Mouse (Mus musculus): ENCODE measurements around the gene Pole3. TPM values are rescaled to one million over a fixed set of nuclear protein-coding genes. Genes with fewer than 3 reads are reported as not detected.
A peak's percentile ranks its signal among the peaks of the same experiment; 100 is the strongest.

Gene Pole3
- total RNA-seq (2021), result 10 to 100 TPM; 48.7 to 52.0 TPM
- long read RNA-seq, experiment 1, transcript Pole3-201 (4 exons, 1,805 nt), result major isoform, 43 of 46 reads
- long read RNA-seq, experiment 1, partial matches to known transcripts, result 3 of 46 reads
- long read RNA-seq, experiment 1, other reads (novel, unspliced or antisense), result 0 of 46 reads
- long read RNA-seq, experiment 2, transcript Pole3-201 (4 exons, 1,805 nt), result major isoform, 15 of 16 reads
- long read RNA-seq, experiment 2, partial matches to known transcripts, result 0 of 16 reads
- long read RNA-seq, experiment 2, other reads (novel, unspliced or antisense), result 1 of 16 reads

DNA sequence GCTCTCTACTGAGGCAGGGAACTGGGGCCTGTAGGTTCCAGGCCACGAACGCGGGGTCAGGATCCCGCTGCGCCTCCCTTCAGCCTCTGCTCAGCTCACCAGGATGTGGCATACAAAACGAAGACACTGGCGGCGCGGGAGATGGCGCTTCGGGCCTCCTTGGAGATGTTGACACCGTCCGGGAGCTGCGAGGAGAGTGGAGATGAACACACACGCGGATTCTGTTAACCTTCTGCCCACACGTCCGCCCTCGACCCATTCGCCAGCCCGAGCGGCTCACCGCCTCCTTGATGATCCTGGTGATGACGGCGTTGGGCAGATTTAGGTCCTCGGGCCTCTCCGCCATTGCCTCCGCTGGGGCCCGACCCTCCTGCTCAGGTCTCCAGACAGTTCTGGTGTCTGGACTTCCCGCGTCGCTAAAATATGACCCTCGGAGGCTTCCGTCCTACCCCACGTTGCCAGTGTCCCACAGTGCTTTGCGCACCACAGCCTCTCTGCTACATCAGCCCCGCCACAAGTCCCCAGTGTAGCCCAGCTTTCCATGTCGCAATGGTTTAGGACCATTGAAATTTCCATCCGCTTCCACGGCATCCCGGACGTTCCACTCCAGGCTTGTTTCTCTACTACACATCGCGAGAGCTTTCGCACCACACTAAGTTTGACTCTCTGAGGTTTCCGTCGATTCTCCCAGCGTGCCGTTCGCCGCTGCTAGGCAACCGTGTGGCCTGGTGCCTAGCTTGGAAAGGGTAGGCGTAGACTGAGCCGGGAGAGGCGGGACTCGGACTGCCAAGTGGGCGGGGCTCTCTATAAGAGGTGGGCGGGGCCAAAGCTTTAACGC, at the start of gene Pole3, which contains the start of gene 4933430I17Rik:
Pole3 (minus strand) TSS at position 418 of the 838 bp plus-strand sequence.
4933430I17Rik (plus strand) TSS at position 719 of the 838 bp plus-strand sequence.
- DNase-seq, result peak; percentile 97

DNA sequence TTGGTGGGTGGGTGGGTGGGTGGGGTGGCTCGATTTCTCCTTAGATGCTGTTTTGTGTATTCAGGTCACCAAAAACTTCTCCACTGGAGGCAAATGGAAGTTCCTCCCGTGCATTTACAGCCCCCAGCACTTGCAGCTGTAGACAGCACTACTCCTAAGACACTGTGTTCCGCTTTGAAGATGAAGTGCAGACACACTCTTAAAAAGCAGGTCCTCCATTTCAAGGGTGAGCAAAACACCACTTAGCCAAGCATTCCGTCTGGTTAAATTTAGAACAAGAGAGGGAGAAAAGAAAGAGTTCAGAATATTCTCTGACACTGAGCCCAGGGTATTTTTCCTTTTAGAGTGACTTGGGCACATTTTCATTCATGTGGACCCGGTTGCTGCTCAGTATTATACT, 45.2 kb upstream of the Pole3 start:
- DNase-seq, result no peak

DNA sequence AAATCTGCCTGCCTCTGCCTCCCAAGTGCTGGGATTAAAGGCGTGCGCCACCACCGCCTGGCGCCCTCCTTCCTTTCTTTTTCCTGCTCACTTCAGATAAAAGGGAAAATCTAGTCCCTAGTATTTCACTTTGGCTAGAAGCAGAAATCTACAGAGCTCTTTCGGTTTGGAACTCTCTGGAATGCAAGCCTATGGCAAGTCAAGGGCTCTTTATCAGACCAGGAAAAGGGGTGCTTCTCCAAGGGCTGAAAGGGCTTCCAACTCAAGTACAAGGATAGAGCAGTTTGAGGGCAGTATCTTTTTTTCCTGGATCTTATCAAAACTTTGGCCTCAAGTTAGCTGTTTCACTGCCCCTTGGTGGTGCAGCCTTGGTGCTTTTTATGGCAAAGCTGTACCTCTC, 44.7 kb upstream of the Pole3 start:
- DNase-seq, result no peak

DNA sequence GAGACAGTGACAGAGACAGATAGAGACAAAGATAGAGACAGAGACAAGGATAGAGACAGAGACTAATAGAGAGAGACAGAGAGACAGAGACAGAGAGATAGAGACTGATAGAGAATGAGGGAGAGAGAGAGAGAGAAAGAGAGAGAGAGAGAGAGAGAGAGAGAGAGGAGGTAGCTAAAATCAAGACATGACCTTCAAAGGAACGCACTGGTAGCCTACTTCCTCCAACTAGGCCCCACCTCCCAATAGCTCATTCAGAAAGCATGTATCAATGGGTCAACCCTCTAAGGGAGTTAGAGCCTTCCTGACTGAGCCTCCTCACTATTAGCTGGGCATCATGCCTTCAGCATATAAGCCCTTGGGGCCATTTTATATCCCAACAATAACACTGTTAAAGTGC, 43.5 kb upstream of the Pole3 start:
- DNase-seq, result no peak

DNA sequence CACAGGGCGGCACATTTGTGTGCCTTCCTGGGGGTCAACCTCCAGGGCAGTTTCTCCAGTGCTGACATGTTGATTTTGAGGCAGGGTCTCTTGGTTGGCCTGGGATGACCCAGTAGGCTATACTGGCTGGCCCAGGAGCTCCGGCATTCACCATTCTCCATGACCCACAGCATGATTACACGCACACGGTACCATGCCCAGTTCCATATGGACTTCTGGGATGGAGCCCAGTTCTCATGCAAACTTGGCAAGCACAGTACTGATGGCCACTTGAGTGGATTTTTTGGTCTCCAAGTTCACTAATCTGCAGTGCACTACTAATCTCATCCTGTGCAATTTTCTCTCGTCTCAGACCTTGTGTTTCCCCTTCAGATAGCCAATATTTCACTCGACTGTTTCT, 42.8 kb upstream of the Pole3 start:
- DNase-seq, result no peak

DNA sequence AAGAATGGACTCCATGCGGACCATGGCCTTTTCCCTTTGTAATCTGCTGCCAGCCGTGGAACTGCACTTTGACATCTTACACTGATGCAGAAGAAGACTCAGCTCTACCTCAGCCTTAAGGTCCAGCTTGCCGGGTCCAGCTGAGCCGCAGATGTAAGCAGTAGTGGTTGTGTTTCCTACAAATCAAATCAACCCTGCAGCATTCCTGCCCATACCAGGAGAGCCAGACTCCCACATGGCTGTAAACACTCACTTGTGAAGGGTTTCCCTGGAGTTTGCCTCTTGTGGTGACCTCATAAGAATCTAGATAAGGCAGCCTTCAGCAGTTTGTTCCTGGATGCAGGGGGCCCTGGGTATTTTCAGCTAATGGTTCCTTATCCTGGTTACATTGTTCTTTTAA, 41.7 kb upstream of the Pole3 start:
- no peak for DNase-seq

DNA sequence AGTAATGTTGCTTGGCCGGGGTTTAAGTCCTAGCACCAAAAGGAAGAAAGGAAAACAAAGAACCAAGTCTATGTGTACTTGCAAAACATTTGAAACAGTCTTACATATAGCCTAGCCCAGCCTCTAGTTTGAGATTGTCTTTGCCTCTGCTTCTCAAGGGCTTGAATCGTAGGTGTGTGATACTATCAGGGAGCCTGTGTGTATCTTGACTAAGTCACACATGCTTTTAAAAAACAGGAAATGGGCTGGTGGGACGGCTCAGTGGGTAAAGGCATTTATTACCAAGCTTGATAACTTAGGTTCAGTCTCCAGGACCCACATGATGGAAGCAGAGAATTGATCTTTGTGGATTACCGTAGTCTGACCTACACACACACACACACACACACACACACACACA, 37.1 kb upstream of the Pole3 start:
- no peak for DNase-seq

DNA sequence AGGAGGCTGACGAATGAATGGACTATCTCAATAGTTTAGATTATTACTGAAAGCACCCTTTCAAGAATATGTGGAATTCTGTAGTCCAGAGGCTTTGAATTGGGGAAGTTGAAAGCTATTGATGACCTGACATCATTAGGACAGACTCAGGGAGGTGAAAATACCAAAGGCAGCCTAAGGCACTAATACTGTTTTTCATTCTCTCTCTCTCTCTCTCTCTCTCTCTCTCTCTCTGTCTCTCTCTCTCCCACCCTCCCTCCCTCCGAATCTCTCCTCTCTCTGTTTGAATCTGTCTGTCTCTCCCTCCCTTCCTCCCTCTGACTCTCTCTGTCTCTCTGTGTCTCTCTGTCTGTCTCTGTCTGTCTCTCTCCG, 36.7 kb upstream of the Pole3 start:
- no peak for DNase-seq

DNA sequence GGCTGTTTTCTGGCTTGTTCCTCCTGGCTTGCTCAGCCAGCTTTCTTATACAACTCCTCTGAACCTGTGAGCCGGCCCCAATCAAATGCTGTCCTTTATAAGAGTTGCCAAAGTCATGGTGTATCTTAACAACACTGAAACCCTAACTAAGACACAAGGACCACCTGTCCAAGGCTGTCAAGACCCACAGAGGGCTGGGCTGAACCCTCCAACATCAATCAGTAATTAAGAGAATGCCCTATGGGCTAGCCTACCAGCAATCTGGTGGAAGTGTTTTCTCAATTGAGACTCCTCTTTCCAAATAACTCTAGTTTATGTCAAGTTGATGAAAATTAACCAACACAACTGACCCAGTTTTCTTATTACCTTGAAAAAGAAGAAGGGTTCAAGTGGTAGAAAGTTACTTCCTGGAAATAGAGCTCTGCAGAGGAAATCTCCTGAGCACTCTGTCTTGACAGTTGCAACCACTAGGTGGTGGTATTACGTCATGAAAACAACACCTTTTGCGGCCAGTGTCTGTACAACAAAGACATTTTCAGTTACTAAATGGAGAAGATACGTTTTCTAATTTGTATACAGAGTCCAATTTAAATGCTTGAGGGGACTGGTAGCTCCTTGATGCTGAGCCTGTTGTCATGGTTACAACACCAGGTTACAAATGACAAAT, 36.2 kb upstream of the Pole3 start:
- peak; percentile 60 to 72 for DNase-seq

DNA sequence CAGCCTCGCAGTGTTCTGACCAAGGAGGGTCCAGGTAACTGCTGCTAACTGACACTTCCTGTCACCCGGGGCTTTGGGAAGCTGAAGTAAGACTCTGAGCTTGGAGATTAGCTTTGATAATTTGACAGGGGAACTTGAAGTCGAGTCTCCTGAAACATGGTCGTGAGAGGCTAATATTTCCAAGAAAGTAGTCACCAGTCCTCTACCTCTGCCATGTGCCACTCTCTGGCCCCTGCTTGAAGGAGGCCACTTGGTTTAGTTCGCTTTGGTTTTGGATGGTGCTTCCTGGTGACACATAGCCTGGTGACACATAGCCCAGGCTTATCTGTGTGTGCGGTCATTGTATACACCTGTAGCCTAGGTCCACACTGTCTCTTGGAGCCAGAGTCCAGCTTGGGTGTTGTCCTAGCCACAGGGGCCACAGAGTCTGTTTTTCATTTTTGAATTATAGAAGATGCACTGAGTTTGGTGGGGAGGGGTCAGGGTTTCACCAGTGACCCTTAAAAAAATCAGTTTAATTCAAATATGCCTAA, 35.0 kb upstream of the Pole3 start, which contains the start of gene Rgs3:
Rgs3 (plus strand) TSS at position 51 of the 533 bp plus-strand sequence.
- DNase-seq, result no peak

DNA sequence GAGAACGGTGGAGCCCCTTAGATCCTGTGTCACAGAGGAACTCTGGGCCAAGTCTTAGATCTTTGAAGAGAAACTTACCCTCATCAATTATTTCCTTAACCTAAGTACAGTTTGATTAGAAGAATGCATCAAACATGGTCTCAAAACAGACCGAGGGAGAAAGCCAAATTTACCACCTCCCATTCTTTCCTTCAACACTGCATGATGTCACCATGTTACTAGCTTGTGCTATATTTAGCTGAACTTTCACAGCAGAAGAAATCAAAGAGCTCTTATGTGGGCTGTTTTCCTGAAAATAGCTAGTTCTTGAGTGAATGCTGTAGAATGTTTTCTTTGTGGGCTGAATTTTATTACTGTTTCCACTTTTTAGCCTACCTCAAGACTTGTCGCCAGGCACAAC, 32.6 kb upstream of the Pole3 start:
- DNase-seq, result no peak

DNA sequence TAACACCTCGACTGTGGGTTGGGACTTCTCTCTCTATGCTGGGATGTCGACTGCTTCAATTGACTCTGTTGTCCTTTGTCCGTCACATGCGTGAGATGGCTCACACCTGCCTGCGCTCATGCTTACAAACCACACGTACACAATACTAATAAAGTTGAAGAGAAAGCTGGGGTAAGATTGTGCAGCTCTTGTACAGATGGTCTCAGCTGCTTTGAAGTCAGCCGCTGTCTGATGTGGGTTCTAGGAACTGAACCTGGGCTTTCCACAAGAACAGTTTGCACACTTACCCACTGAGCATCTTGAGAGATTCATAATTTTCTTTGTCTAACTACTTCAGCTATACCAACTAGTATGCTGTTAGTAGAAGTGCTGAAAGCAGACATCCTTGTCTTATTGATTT, 27.1 kb upstream of the Pole3 start:
- DNase-seq, result no peak

DNA sequence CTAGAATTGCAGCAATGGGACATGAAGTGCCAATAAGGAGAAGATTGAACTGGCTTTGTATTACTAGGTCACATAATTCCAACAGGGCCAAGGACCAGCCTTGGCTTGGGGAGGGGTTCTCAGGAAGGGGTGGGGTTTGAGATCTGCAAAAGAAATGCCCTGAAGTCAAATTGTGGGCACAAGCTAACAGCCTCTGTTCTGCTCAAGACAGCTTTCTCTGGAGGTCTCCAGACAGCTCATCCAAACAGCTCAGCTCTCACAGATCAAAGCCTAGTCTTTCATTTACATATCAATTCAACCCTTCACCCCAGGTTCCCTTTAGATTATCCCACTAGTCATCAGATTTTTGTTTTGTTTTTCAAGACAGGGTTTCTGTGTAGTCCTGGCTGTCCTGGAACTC, 19.9 kb upstream of the Pole3 start:
- DNase-seq, result no peak

DNA sequence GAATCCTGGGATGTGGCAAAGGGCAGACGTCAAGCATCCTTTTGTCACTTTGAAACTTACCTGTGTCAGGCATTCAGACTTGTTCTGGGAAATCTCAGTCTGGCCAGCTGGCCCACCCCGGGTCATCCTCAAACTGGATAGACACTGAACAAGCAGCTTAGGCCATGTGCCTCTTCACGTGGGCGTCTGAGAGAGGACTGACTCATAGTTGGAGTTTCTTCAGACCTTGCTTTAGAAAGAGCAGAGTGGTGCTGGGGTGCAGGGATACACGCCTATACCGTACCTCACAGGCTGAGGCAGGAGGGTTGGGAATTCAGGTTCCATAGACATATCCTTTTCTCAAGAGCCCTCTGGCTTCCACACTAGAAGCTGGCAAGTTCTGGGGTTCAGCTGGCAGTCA, 18.9 kb upstream of the Pole3 start:
- DNase-seq, result no peak

DNA sequence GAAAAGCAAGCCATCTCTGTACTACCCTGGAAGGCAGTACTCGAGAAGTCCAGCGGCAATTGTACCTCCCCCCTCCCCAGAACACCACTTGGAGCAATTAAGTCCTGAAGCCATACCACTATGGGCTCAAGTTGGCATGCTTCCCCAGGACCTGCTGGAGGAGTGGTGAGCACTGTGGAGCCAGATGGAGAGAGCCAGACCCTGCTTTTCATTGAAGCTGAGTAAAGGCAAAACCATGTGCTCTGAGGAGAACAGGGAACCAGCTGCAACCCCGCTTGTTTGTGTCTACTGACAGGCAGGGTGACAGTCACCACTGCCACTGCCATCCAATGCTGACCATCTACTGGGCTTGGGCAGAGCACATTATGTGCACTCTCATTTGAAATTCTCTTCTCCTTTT, 16.9 kb upstream of the Pole3 start:
- no peak for DNase-seq

DNA sequence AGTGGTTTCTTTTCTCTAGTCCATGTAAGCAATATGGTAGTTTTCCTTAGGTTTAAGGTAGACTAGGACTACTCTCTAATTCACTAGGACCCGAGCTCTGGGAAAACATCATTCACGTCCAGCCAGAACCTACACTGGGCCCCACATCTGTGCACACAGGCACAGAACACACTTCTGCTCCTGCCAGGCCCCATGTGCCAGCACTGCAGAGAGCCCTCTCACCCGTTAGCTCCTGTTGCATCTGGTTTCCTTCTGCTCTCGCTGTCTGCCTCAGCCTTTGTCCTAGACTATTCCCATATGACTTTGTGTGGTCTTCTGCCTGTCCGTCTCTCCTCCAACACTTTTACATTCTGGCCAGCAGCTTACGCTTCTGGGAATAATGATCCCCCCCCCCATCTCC, 8.9 kb upstream of the Pole3 start:
- no peak for DNase-seq

DNA sequence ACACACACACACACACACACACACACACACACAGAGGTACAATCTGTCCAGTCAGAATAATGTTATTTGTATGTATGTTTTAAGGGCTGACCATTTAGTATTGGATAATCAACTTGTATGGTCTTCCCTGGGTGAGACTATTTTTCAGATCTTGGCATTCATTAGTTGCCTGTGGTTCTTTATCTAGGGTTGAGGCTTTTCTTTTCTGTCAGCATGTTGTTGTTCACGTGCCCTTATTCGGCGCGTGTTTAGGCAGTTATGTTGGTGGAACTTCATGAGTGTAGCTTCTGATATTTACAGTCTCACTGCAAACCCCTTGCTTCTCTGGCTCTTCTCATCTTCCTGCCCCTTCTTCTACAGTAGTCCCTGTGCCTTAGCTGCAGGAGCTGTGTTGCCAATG, 2.8 kb upstream of the Pole3 start:
- DNase-seq, result no peak

DNA sequence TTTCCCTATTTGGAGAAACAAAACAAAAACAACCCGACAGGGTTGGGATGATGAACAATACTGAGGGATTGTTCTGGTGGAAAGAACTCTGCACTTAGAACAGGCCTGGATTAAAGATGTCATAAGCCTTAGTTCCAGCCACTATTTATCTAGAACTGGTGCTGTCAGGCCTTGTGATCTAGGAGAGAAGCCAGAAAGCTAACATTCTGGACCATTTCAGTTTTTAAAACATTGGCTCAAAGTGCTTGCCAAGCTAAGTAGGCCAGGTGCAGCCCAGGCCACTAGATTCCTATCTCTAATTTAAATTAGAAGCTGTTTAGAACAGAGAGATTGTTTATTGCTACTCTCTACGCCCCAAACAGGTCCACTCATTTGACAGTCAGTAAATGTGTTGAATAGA, 1.4 kb upstream of the Pole3 start:
- DNase-seq, result no peak

DNA sequence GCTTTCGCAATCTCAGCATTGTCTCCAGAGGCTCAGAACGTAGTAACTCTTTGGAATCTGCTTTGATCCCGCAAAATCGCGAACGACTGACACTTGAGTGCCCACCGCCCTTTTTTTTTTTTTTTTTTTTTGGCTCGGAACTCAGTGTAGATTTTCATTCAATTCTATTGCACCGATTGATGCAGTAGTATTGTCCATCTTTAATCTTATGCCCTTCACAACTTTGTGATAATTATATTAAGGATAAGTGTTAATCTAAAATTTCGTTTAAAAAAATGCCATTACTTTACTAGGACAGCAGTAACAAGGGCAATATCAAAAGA, 582 bp upstream of the Pole3 start:
- no peak for DNase-seq

DNA sequence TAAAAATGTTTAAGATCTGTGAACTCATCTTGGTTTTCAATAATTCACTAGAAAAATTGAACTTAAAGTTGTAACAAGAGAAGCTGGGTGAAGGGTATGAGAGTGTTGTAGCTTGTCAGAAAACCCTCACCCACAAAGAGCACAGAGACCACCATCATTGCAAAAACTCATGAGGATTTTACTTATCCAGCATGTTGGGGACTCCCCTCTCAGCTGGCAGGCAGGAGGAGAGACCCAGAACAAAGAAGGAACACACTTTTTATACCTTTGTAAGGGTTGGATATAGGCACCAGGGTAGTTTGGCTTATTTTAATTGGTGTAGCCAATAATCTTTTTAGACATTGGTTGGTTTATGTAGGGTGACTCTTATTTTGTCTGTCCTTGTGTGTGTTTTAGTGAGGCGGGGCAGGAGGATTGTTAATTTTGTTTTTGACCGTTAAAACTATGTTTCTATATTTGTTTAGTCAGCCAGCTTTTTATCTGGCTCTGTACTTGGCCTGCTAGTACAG, 3.9 kb downstream of the Pole3 start:
- no peak for DNase-seq

DNA sequence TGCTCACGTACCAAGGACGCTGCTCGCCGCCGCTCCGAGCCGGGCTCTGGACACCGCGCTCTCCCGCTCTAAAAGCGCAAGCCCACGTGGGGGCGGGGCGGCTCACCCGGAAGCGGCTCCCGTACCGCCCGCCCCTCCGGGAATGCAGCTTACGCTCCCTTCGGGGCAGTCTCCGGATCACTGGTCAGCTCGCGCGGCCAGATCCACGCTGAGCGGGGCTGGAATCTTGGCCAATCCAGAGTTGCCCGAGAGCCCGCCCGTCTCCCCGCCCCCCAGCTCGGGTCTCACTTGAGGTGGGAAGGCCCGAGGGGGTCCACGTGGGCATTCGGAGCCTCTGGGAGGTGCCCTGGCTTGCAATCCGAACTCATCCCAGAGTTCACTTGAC, 5.0 kb downstream of the Pole3 start, which contains the start of gene Alad:
Alad (minus strand) TSS at position 70 of the 385 bp plus-strand sequence.
- peak; percentile 94 to 97 for DNase-seq

DNA sequence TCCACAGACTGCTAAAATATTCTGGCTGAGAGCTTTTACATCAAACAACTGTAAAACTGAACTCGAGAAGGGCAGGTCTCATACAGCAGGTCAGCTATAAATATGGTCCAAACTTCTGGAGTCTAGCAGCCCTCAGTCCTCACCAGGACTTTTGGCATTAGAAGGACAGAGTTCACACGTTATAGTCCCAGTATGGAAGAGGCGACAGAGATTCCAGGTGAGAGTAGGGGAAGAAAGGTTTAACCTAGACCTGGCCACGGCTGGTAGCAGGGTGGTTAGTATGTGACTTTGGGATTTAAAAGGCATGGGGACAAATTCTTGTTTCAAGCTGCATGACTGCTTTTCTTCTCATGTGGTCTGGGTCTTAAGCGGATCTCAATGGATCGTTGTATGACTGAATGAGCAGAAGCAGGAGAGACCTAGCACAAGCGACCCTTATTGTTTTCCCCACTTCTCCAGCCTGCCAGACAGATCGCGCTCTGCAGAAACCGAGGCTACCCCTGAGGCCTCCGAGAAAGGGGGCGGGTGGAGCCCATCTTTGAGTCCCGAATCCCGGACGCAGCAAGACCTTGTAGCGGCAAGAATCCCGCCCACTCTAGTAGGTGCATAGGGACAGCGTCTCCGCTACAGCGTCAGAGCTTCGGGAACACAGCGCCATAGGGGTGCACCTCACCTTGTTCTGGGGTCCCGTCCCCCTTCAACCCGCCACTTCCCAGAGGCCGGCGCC, 5.6 kb downstream of the Pole3 start:
- no peak for DNase-seq
